Mouse (Mus musculus) E14TG2a.4 (cell line): ENCODE measurements around the gene Gm17409.

ENCODE experiments used
- H3K27me3 ChIP-seq: 2 replicates; pipeline ENCODE4 v1.6.1; 2014; ENCODE audit warnings: low read length, control low read depth; ENCODE audit not compliant: insufficient read depth
- H3K36me3 ChIP-seq: 2 replicates; pipeline ENCODE4 v1.6.1; 2014; ENCODE audit warnings: low read length, control low read depth; ENCODE audit not compliant: insufficient read depth
- H3K4me1 ChIP-seq: replicated peaks from 2 replicates; pipeline ENCODE4 v1.6.1; 2014; ENCODE audit warnings: low read depth, low read length, control low read depth
- H3K4me3 ChIP-seq: replicated peaks from 2 replicates; pipeline ENCODE4 v1.5.1; 2014; ENCODE audit warnings: mild to moderate bottlenecking, low read length
- H3K9me3 ChIP-seq: 2 replicates; pipeline ENCODE4 v1.6.1; 2014; ENCODE audit warnings: low read length, control low read depth
- CTCF ChIP-seq: conservative IDR thresholded peaks from 2 replicates; pipeline ENCODE4 v1.5.1; 2014; ENCODE audit warnings: low read length
- NANOG ChIP-seq: IDR thresholded peaks from 2 replicates; pipeline ENCODE4 v1.6.1; 2014; ENCODE audit warnings: borderline replicate concordance, low read length, mixed read lengths
- POU5F1 ChIP-seq: IDR thresholded peaks from 2 replicates; pipeline ENCODE4 v1.6.1; 2014; ENCODE audit warnings: low read length, borderline replicate concordance

Gene Gm17409

DNA sequence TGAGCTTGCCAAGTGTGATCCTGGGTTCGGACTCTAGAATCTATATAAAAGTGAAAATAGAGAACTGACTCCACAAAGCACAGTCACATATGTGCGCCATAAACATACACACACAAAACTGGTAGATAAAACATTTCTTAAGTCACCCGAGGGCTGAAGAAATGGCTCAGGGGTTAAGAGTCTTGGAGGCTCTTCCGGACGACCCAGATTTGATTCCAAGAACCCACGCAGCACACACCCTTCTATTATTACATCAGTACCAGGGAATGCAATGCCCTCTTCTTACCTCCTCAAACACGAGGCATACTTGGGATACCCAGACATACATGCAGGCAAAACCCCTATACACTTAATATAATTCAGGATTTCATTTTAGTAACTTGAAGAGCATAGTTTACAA, at the start of gene Gm17409:
TSS of gene Gm17409 (plus strand) at position 301 of the 400 bp plus-strand sequence.
- no peak for TF ChIP-seq NANOG
- TF ChIP-seq POU5F1, result no peak
- no peak for TF ChIP-seq CTCF
- Histone ChIP-seq H3K9me3 (peaks cover 31% of the 10 kb centered on the region), H3K36me3 (peaks cover 40% of the 10 kb centered on the region), H3K27me3 (no peaks in the 10 kb centered on the region), H3K4me1 (no peaks in the 10 kb centered on the region), H3K4me3 (no peak within 1 kb of the TSS)

DNA sequence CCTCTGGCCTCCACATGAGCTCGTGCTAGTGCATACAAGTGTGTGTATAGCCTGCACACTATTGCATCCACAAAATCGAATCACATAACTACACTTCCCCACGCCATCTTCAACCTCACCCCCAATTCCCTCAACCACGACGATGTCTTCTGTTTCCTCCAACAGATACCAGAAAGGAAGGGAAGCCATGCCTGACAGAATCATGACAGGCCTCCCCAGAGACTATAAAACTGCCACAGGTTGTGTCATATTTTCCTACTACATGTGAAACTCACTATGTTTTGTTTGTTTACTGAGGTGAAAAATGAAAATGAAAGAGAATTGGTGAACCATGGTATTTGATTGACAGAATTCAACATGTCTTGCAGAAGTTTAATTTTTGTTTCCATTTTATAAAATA, 46.6 kb upstream of the Gm17409 start:
- Histone ChIP-seq H3K27me3 (no peaks in the 10 kb centered on the region), H3K36me3 (no peaks in the 10 kb centered on the region)
- TF ChIP-seq CTCF, result no peak
- no peak for TF ChIP-seq POU5F1
- no peak for TF ChIP-seq NANOG

GRCm38 (mm10) chr2:58425436-58426004, 44.4 kb upstream of the Gm17409 start:
- Histone ChIP-seq H3K36me3 (no peaks in the 10 kb centered on the region), H3K9me3 (peaks cover 26% of the 10 kb centered on the region), H3K27me3 (no peaks in the 10 kb centered on the region), H3K4me1 (no peaks in the 10 kb centered on the region), H3K4me3 (no peak overlapping the region)
- TF ChIP-seq CTCF (no peak), POU5F1 (no peak), NANOG (no peak)

More for the DNA sequence above, 46.6 kb upstream of the Gm17409 start:
- Histone ChIP-seq H3K4me1 (no peaks in the 10 kb centered on the region), H3K9me3 (peaks cover 26% of the 10 kb centered on the region), H3K4me3 (no peak overlapping the region)

- Histone ChIP-seq H3K36me3 (no peaks in the 10 kb centered on the region), H3K4me1 (no peaks in the 10 kb centered on the region), H3K27me3 (no peaks in the 10 kb centered on the region), H3K4me3 (no peak overlapping the region), H3K9me3 (0 out of 2 replicates have a peak, but pooled peaks cover 4% of the 10 kb centered on the region)
- no peak for TF ChIP-seq POU5F1
- TF ChIP-seq CTCF, result no peak
- no peak for TF ChIP-seq NANOG
Measured at GRCm38 (mm10) chr2:58432211-58432610, 37.7 kb upstream of the Gm17409 start.

GRCm38 (mm10) chr2:58433317-58433716, 36.6 kb upstream of the Gm17409 start:
- H3K27me3 ChIP-seq, result no peaks in the 10 kb centered on the region
- no peaks in the 10 kb centered on the region for H3K9me3 ChIP-seq
- no peaks in the 10 kb centered on the region for H3K4me1 ChIP-seq
- TF ChIP-seq POU5F1, result no peak
- no peak for TF ChIP-seq NANOG
- no peak for TF ChIP-seq CTCF
- no peak overlapping the region for H3K4me3 ChIP-seq
- no peaks in the 10 kb centered on the region for H3K36me3 ChIP-seq

DNA sequence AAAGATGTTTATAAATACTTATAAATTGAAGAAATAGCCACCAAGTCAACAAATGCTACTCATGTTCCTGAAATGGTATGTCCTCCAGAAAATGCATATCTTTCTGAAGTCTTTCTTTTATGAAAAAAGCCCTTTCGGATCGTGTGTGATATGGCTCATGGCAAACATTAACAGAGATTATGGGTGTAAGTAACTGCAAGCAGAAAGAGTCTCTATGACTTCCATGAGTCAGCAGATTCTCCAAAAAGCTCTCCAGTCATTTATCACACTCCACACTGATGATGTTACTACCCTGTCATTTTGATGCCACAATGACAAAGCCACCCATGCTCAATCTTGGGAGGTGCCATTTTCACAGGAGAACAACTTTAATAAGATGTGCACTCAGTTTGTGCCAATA, 35.5 kb upstream of the Gm17409 start:
- H3K4me3 ChIP-seq, result no peak overlapping the region
- no peaks in the 10 kb centered on the region for H3K4me1 ChIP-seq
- no peak for TF ChIP-seq POU5F1
- no peak for TF ChIP-seq CTCF
- no peak for TF ChIP-seq NANOG
- no peaks in the 10 kb centered on the region for H3K9me3 ChIP-seq
- no peaks in the 10 kb centered on the region for H3K36me3 ChIP-seq
- H3K27me3 ChIP-seq, result no peaks in the 10 kb centered on the region

- TF ChIP-seq NANOG, result no peak
- TF ChIP-seq CTCF, result no peak
- no peak for TF ChIP-seq POU5F1
- H3K4me3 ChIP-seq, result no peak overlapping the region
- no peaks in the 10 kb centered on the region for H3K9me3 ChIP-seq
- no peaks in the 10 kb centered on the region for H3K36me3 ChIP-seq
- H3K4me1 ChIP-seq, result no peaks in the 10 kb centered on the region
- no peaks in the 10 kb centered on the region for H3K27me3 ChIP-seq
Measured at GRCm38 (mm10) chr2:58435507-58435906, 34.4 kb upstream of the Gm17409 start.

GRCm38 (mm10) chr2:58436911-58437310, 33.0 kb upstream of the Gm17409 start:
- no peaks in the 10 kb centered on the region for H3K27me3 ChIP-seq
- no peaks in the 10 kb centered on the region for H3K4me1 ChIP-seq
- H3K9me3 ChIP-seq, result no peaks in the 10 kb centered on the region
- TF ChIP-seq POU5F1 (no peak), NANOG (no peak), CTCF (no peak)
- no peaks in the 10 kb centered on the region for H3K36me3 ChIP-seq
- no peak overlapping the region for H3K4me3 ChIP-seq

- TF ChIP-seq POU5F1 (no peak), CTCF (no peak), NANOG (no peak)
- Histone ChIP-seq H3K9me3 (no peaks in the 10 kb centered on the region), H3K4me3 (no peak overlapping the region), H3K36me3 (peaks cover 14% of the 10 kb centered on the region), H3K27me3 (no peaks in the 10 kb centered on the region), H3K4me1 (no peaks in the 10 kb centered on the region)
Measured at GRCm38 (mm10) chr2:58443163-58443562, 26.8 kb upstream of the Gm17409 start.
